ENCODE assay signal across 36 mouse cellular contexts in genomic region chr3:116656184-116656965, GRCm38 (mm10). TPM values are rescaled to one million over a fixed set of nuclear protein-coding genes. Genes with fewer than 3 reads are reported as not detected.
DNase-seq lines count a peak whose midpoint lies in the region; ATAC-seq lines count a peak whose summit lies in the region.
"Had no signal": no experiment of that assay in that cellular context is flagged by ENCODE, and none has a peak within 500 bp of the region (broad histone marks: within the 10 kb centered on the region; RNA-seq: fewer than 3 reads in every experiment).

No protein-coding gene starts in this region.

- no peak overlapping the region for H3K9ac ChIP-seq in heart, embryonic 13.5 days
- H3K9ac ChIP-seq: embryonic facial prominence, embryonic 13.5 days; forebrain, embryonic 12.5 days; hindbrain, embryonic 15.5 days; kidney, embryonic 15.5 days; liver, embryonic 13.5 days; midbrain, embryonic 13.5 days; neural tube, embryonic 12.5 days had no signal

- 0 out of 2 replicates have a peak overlapping the region, but pooled peaks have one; percentile 15 for H3K27ac ChIP-seq in heart, embryonic 13.5 days (replicated peaks)
- H3K27ac ChIP-seq: embryonic facial prominence, embryonic 13.5 days; forebrain, embryonic 12.5 days; gastrocnemius, adult 2 months; hindbrain, embryonic 15.5 days; kidney, embryonic 15.5 days; liver, embryonic 13.5 days; midbrain, embryonic 13.5 days; neural tube, embryonic 12.5 days had no signal

- peaks cover 82% of the 10 kb centered on the region for H3K4me1 ChIP-seq in heart, embryonic 13.5 days

- H3K9me3 ChIP-seq in heart, embryonic 13.5 days: no peaks in the 10 kb centered on the region
- H3K9me3 ChIP-seq: embryonic facial prominence, embryonic 13.5 days; forebrain, embryonic 12.5 days; hindbrain, embryonic 15.5 days; kidney, embryonic 15.5 days; liver, embryonic 13.5 days; megakaryocyte, embryonic 14.5 days; midbrain, embryonic 13.5 days; neural tube, embryonic 12.5 days had no signal

- H3K4me3 ChIP-seq in heart, embryonic 13.5 days: no peak overlapping the region
- H3K4me3 ChIP-seq: embryonic facial prominence, embryonic 13.5 days; erythroblast, embryonic 14.5 days; forebrain, embryonic 12.5 days; gastrocnemius, adult 2 months; hindbrain, embryonic 15.5 days; kidney, embryonic 15.5 days; liver, embryonic 13.5 days; megakaryocyte, embryonic 14.5 days; midbrain, embryonic 13.5 days; neural tube, embryonic 12.5 days had no signal

- no peak for DNase-seq in heart, postnatal 4 days
- DNase-seq in R1 (ENCODE audit: low read depth, low spot score): peak; percentile 88
- peak; percentile 38 for DNase-seq in splenic B cell, adult 2 months (ENCODE audit: low read depth, low spot score)
- no peak for DNase-seq in urinary bladder, postnatal 36 days (ENCODE audit: low spot score in 2 of 2)
- DNase-seq in adrenal gland, postnatal 10 days: no peak
- DNase-seq: cerebellum, adult 18-20 months; cerebellum, postnatal 36 days; embryo, embryonic 11 days; gastrocnemius, adult 2 months; kidney, postnatal 36 days; liver, embryonic 13.5 days; lung, adult 2 months; lung, postnatal 36 days; right cerebral cortex, postnatal 25 days; spleen, adult 18-20 months; thymus, postnatal 14 days had no signal

- H3K36me3 ChIP-seq in heart, embryonic 13.5 days: no peaks in the 10 kb centered on the region
- H3K36me3 ChIP-seq in splenic B cell, adult 2 months (ENCODE audit: control insufficient read depth, insufficient read depth, low read length, poor library complexity, severe bottlenecking): no peaks in the 10 kb centered on the region
- H3K36me3 ChIP-seq: embryonic facial prominence, embryonic 13.5 days; forebrain, embryonic 12.5 days; hindbrain, embryonic 15.5 days; kidney, embryonic 15.5 days; liver, embryonic 13.5 days; midbrain, embryonic 13.5 days; neural tube, embryonic 12.5 days had no signal

- WGBS in heart, embryonic 13.5 days: 73% methylated on average over 7 of the region's 7 CpGs

- no peaks in the 10 kb centered on the region for H3K27me3 ChIP-seq in heart, embryonic 13.5 days (replicated peaks)
- H3K27me3 ChIP-seq in splenic B cell, adult 2 months (ENCODE audit: control insufficient read depth, insufficient read depth, low read length, poor library complexity, severe bottlenecking): no peaks in the 10 kb centered on the region
- H3K27me3 ChIP-seq: embryonic facial prominence, embryonic 13.5 days; forebrain, embryonic 12.5 days; hindbrain, embryonic 15.5 days; kidney, embryonic 15.5 days; liver, embryonic 13.5 days; megakaryocyte, embryonic 14.5 days; midbrain, embryonic 13.5 days; neural tube, embryonic 12.5 days had no signal

- H3K4me2 ChIP-seq in heart, embryonic 13.5 days: no peak overlapping the region
- H3K4me2 ChIP-seq: embryonic facial prominence, embryonic 13.5 days; forebrain, embryonic 12.5 days; hindbrain, embryonic 15.5 days; kidney, embryonic 15.5 days; liver, embryonic 13.5 days; midbrain, embryonic 13.5 days; neural tube, embryonic 12.5 days had no signal

- no peak for ATAC-seq in heart, embryonic 13.5 days (ENCODE audit: extremely low read depth, insufficient number of reproducible peaks, low FRiP score, low TSS enrichment)
- peak; percentile 50 for ATAC-seq in CD4-positive, CD25-positive, alpha-beta regulatory T cell, adult 4 months
- ATAC-seq: intestine, postnatal 0 days; midbrain, embryonic 13.5 days had no signal

RNA-seq across cellular contexts. Expression of gene Mfsd14a, which starts 6.1 kb away (rescaled TPM):
- polyA plus RNA-seq in heart, embryonic 13.5 days (2015; fragmentation: Nextera tagmentation; extraction: Ambion mirVana): 49.7 and 54.6 TPM in 2 replicates
- total RNA-seq in heart, postnatal 4 days (2021): 10 to 100 TPM; 33.5 to 33.6 TPM
- 10 to 100 TPM; 84.4 to 86.1 TPM for polyA plus RNA-seq in CD4-positive, CD25-positive, alpha-beta regulatory T cell, adult 4 months (2017; shearing (Covaris generic))
- 10 to 100 TPM; 44.3 to 47.9 TPM for total RNA-seq in adrenal gland, postnatal 10 days (2021)

RNA-seq across cellular contexts. Expression of gene Gm43191, which starts 24.7 kb away (rescaled TPM):
- polyA plus RNA-seq in heart, embryonic 13.5 days (2015; fragmentation: Nextera tagmentation; extraction: Ambion mirVana): not detected in 2 replicates
- total RNA-seq in heart, postnatal 4 days (2021): 1 to 10 TPM in 1 of 2 experiments, not detected in 1; 1.8 TPM
- not detected for polyA plus RNA-seq in CD4-positive, CD25-positive, alpha-beta regulatory T cell, adult 4 months (2017; shearing (Covaris generic))
- not detected for total RNA-seq in adrenal gland, postnatal 10 days (2021)
- total RNA-seq: adrenal gland, adult 18-20 months; gastrocnemius, adult 2 months; hematopoietic stem cell, adult 5-6 weeks; left cerebral cortex, postnatal 25 days had no signal
- polyA plus RNA-seq: C2C12; embryonic facial prominence, embryonic 13.5 days; erythroblast, embryonic 14.5 days; forebrain, embryonic 12.5 days; frontal cortex, adult 2 months; gonadal fat pad, adult 2 months; heart, embryonic 16.5 days; hindbrain, embryonic 15.5 days; intestine, postnatal 0 days; kidney, embryonic 15.5 days; limb, embryonic 14.5 days; liver, embryonic 13.5 days; lung, adult 2 months; midbrain, embryonic 13.5 days; neural tube, embryonic 12.5 days; testis, adult 2 months had no signal

RNA-seq across cellular contexts. Expression of gene Trmt13, which starts 42.0 kb away (rescaled TPM):
- polyA plus RNA-seq in heart, embryonic 13.5 days (2015; fragmentation: Nextera tagmentation; extraction: Ambion mirVana): 18.6 and 18.8 TPM in 2 replicates
- 1 to 10 TPM; 7.1 to 9.0 TPM for total RNA-seq in heart, postnatal 4 days (2021)
- 10 to 100 TPM; 38.2 to 39.0 TPM for polyA plus RNA-seq in CD4-positive, CD25-positive, alpha-beta regulatory T cell, adult 4 months (2017; shearing (Covaris generic))
- total RNA-seq in adrenal gland, postnatal 10 days (2021): 10 to 100 TPM; 12.0 to 15.5 TPM

RNA-seq across cellular contexts. Expression of gene Slc35a3, which starts 56.3 kb away (rescaled TPM):
- 8.7 and 10.3 TPM in 2 replicates for polyA plus RNA-seq in heart, embryonic 13.5 days (2015; fragmentation: Nextera tagmentation; extraction: Ambion mirVana)
- total RNA-seq in heart, postnatal 4 days (2021): 10 to 100 TPM; 23.7 to 25.8 TPM
- polyA plus RNA-seq in CD4-positive, CD25-positive, alpha-beta regulatory T cell, adult 4 months (2017; shearing (Covaris generic)): 1 to 10 TPM; 5.8 to 7.1 TPM
- total RNA-seq in adrenal gland, postnatal 10 days (2021): 10 to 100 TPM; 28.4 to 28.9 TPM

Comparison
In these comparisons a context has a peak if more than half of its experiments do, and no peak if none do; other contexts are left out.
1. DNase-seq: peak in R1 (single experiment) and splenic B cell, adult 2 months (single experiment); none in heart, postnatal 4 days (single experiment), urinary bladder, postnatal 36 days (0 of 2) and adrenal gland, postnatal 10 days (single experiment).